Mouse (Mus musculus) lung, postnatal 0 days (tissue): ENCODE measurements around the gene Fitm2.
A peak's percentile ranks its signal among the peaks of the same experiment; 100 is the strongest.

Source experiments
- CTCF ChIP-seq: IDR thresholded peaks from 2 replicates; pipeline ENCODE4 v1.5.1; 2016; ENCODE audit warnings: antibody characterized with exemption, mild to moderate bottlenecking
- EP300 ChIP-seq: IDR thresholded peaks from 2 replicates; pipeline ENCODE4 v1.6.1; 2016; ENCODE audit warnings: antibody characterized with exemption, mild to moderate bottlenecking, control low read depth

DNA sequence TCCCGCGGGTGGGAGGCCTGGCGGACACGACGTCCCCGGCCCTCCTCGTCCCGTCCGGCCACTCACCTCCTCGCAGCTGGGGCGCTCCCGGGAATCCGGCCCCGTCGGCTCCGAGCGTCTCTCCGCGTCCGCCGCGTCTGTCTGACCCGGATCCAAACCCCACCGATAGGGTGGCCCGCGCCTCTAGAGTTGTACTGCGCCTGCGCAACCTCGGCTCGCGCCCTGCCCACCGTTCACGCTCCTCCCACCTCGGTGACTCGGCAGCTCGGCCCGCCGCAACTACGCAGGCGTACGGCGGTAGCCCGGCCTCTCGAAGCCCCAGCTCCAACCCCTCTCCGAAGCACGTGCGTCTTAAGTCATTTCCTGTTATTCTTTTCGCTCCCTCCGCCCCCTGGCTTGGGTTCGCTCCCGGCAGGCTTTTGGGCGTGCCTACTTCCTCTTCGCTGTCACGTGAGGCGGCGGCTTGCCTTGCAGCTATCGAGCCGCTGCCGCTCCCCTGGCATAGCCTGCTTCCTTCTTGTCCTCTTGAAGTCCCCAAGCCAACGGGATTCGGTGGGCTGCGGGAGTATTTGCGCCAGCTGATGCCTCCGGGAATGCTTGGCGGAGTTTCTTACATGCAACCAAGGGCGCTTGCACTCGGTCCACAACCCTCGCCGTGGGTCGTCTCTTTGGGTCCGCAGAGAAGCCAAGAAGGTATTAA, 52.9 kb downstream of the Fitm2 start:
- TF ChIP-seq CTCF (peak; percentile 36), EP300 (peak; percentile 56; the same call in 1 of the 2 replicates)
